Mouse (Mus musculus) bone marrow, adult 2 months (tissue): Measurements from ENCODE around the gene Smg1.

ENCODE experiments used
- CTCF ChIP-seq: fragments of 200-500 bp; IDR thresholded peaks from 2 replicates; pipeline ENCODE4 v1.5.1; 2011; ENCODE audit warnings: low read length, control low read depth; ENCODE audit not compliant: control insufficient read depth, insufficient read depth
- POLR2A ChIP-seq: fragments of 200-500 bp; IDR thresholded peaks from 2 replicates; pipeline ENCODE4 v1.6.1; 2011; ENCODE audit warnings: low read depth, mild to moderate bottlenecking, control low read depth, low read length, borderline replicate concordance; ENCODE audit not compliant: control insufficient read depth

DNA sequence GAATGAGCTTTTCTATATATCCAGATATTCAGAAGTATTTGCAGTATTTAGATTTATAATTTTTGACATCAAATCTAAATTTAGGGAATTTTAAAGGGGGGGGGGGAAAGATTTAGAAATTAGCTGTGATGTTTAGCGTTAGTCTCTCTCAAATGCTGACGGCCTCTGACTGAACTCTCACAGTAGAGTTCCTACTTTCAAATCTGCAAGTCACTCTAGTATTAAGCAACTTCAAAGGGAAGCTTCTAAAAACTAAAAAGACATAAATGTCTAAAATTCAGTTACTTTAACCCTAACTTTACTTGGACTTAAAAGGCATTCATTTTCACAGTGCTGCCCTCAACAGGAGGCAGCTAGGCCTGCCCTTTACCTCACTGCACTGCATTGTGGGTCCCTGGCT, 37.1 kb downstream of the Smg1 start:
- TF ChIP-seq CTCF (no peak), POLR2A (no peak)
